ENCODE assay signal across 9 mouse cellular contexts in genomic region chr1:184771891-184772249, GRCm38 (mm10). TPM values are rescaled to one million over a fixed set of nuclear protein-coding genes. Genes with fewer than 3 reads are reported as not detected.
A peak's percentile ranks its signal among the peaks of the same experiment; 100 is the strongest.
DNase-seq lines count a peak whose midpoint lies in the region; ATAC-seq and TF ChIP-seq lines count a peak whose summit lies in the region.
"Had no signal": no experiment of that assay in that cellular context is flagged by ENCODE, and none has a peak within 500 bp of the region (broad histone marks: within the 10 kb centered on the region; RNA-seq: fewer than 3 reads in every experiment).

No protein-coding gene starts in this region.

- no peak overlapping the region for H3K27ac ChIP-seq in lung, embryonic 14.5 days (ENCODE audit: low read depth)
- no peak overlapping the region for H3K27ac ChIP-seq in forebrain, embryonic 13.5 days
- H3K27ac ChIP-seq in limb, embryonic 10.5 days, result no peak overlapping the region
- H3K27ac ChIP-seq in neural tube, embryonic 15.5 days (replicated peaks), result no peak overlapping the region
- H3K27ac ChIP-seq: left cerebral cortex, adult 2 months had no signal

- no peak overlapping the region for H3K4me3 ChIP-seq in lung, embryonic 14.5 days (ENCODE audit: low read depth, low read length)
- no peak overlapping the region for H3K4me3 ChIP-seq in forebrain, embryonic 13.5 days
- H3K4me3 ChIP-seq in limb, embryonic 10.5 days, result peak overlapping the region; percentile 21
- H3K4me3 ChIP-seq in neural tube, embryonic 15.5 days (replicated peaks), result no peak overlapping the region
- H3K4me3 ChIP-seq: left cerebral cortex, adult 2 months had no signal

- no peaks in the 10 kb centered on the region for H3K9me3 ChIP-seq in lung, embryonic 14.5 days (ENCODE audit: low read depth, low read length)
- H3K9me3 ChIP-seq in forebrain, embryonic 13.5 days (replicated peaks), result no peaks in the 10 kb centered on the region
- no peaks in the 10 kb centered on the region for H3K9me3 ChIP-seq in limb, embryonic 10.5 days (replicated peaks)
- H3K9me3 ChIP-seq in neural tube, embryonic 15.5 days (replicated peaks), result no peaks in the 10 kb centered on the region

- no peaks in the 10 kb centered on the region for H3K36me3 ChIP-seq in lung, embryonic 14.5 days (ENCODE audit: insufficient read depth)
- H3K36me3 ChIP-seq in forebrain, embryonic 13.5 days (ENCODE audit: poor library complexity, severe bottlenecking), result no peaks in the 10 kb centered on the region
- no peaks in the 10 kb centered on the region for H3K36me3 ChIP-seq in limb, embryonic 10.5 days
- H3K36me3 ChIP-seq in neural tube, embryonic 15.5 days, result no peaks in the 10 kb centered on the region

- peak overlapping the region; percentile 13; the same call in 1 of the 2 replicates for H3K9ac ChIP-seq in lung, embryonic 14.5 days
- no peak overlapping the region for H3K9ac ChIP-seq in forebrain, embryonic 13.5 days
- no peak overlapping the region for H3K9ac ChIP-seq in neural tube, embryonic 15.5 days (replicated peaks)

- peak overlapping the region; percentile 40; the same call in 1 of the 2 replicates for H3K4me2 ChIP-seq in lung, embryonic 14.5 days
- H3K4me2 ChIP-seq in forebrain, embryonic 13.5 days, result peak overlapping the region; percentile 22
- H3K4me2 ChIP-seq in neural tube, embryonic 15.5 days, result peak overlapping the region; percentile 11

- no peaks in the 10 kb centered on the region for H3K4me1 ChIP-seq in lung, embryonic 14.5 days (ENCODE audit: insufficient read depth)
- H3K4me1 ChIP-seq in forebrain, embryonic 13.5 days, result no peaks in the 10 kb centered on the region
- H3K4me1 ChIP-seq in limb, embryonic 10.5 days, result peaks cover 11% of the 10 kb centered on the region
- H3K4me1 ChIP-seq in neural tube, embryonic 15.5 days, result no peaks in the 10 kb centered on the region

- 14% methylated on average over 9 of the region's 9 CpGs for WGBS in lung, embryonic 14.5 days
- WGBS in forebrain, embryonic 13.5 days, result 13% methylated on average over 9 of the region's 9 CpGs
- 12% methylated on average over 9 of the region's 9 CpGs for WGBS in limb, embryonic 10.5 days
- WGBS in neural tube, embryonic 15.5 days, result 24% methylated on average over 9 of the region's 9 CpGs

- peaks cover 12% of the 10 kb centered on the region for H3K27me3 ChIP-seq in lung, embryonic 14.5 days (ENCODE audit: insufficient read depth, low read length)
- H3K27me3 ChIP-seq in forebrain, embryonic 13.5 days, result no peaks in the 10 kb centered on the region; the same call in 1 of the 2 replicates
- H3K27me3 ChIP-seq in limb, embryonic 10.5 days (ENCODE audit: low read depth, poor library complexity, severe bottlenecking), result peaks cover 25% of the 10 kb centered on the region
- H3K27me3 ChIP-seq in neural tube, embryonic 15.5 days (replicated peaks), result no peaks in the 10 kb centered on the region

- no peak for DNase-seq in lung, embryonic 14.5 days
- DNase-seq in lung, postnatal 36 days, result no peak
- DNase-seq in limb, embryonic 10.5 days (ENCODE audit: low spot score), result peak; percentile 42
- DNase-seq in gastrocnemius, adult 8-10 months (ENCODE audit: low spot score in 2 of 2), result no peak

- 0 out of 2 replicates have a peak, but pooled peaks have one; percentile 37 for ATAC-seq in lung, embryonic 14.5 days (ENCODE audit: insufficient read depth)
- no peak for ATAC-seq in forebrain, embryonic 13.5 days
- no peak for ATAC-seq in neural tube, embryonic 15.5 days (ENCODE audit: low FRiP score)
- ATAC-seq in inflammation-experienced regulatory T-cells, adult 6 months, result no peak

- TF ChIP-seq CTCF in lung, embryonic 14.5 days (IDR thresholded peaks at IDR 0.05; ENCODE audit: low read depth), result no peak

RNA-seq across cellular contexts. Expression of gene Marc1, which starts 39.2 kb away (rescaled TPM):
- polyA plus RNA-seq in lung, embryonic 14.5 days (2014; fragmentation: Nextera tagmentation; extraction: Ambion mirVana), result not detected in 2 replicates
- polyA plus RNA-seq in forebrain, embryonic 13.5 days (2015; fragmentation: Nextera tagmentation; extraction: Ambion mirVana), result 0.22 TPM in 1 of 2 replicates, not detected in the other
- 0.15 and 0.24 TPM in 2 replicates for polyA plus RNA-seq in limb, embryonic 10.5 days (2016; fragmentation: Nextera tagmentation; extraction: Ambion mirVana)
- polyA plus RNA-seq in neural tube, embryonic 15.5 days (2015; fragmentation: Nextera tagmentation; extraction: Ambion mirVana), result 0.36 TPM in 1 of 2 replicates, not detected in the other
- polyA plus RNA-seq in inflammation-experienced regulatory T-cells, adult 6 months (2017; shearing (Covaris generic)), result not detected
- total RNA-seq in gastrocnemius, adult 8-10 months (2022), result under 1 TPM in 2 of 4 experiments, not detected in 2; 0.27 to 0.62 TPM
- total RNA-seq: monocyte, adult 5-6 weeks had no signal

RNA-seq across cellular contexts. Expression of gene Hlx, which starts 39.5 kb away (rescaled TPM):
- polyA plus RNA-seq in lung, embryonic 14.5 days (2014; fragmentation: Nextera tagmentation; extraction: Ambion mirVana), result 27.8 and 28.2 TPM in 2 replicates
- 1.5 and 1.7 TPM in 2 replicates for polyA plus RNA-seq in forebrain, embryonic 13.5 days (2015; fragmentation: Nextera tagmentation; extraction: Ambion mirVana)
- polyA plus RNA-seq in limb, embryonic 10.5 days (2016; fragmentation: Nextera tagmentation; extraction: Ambion mirVana), result 7.2 and 9.5 TPM in 2 replicates
- 2.6 and 7.9 TPM in 2 replicates for polyA plus RNA-seq in neural tube, embryonic 15.5 days (2015; fragmentation: Nextera tagmentation; extraction: Ambion mirVana)
- polyA plus RNA-seq in inflammation-experienced regulatory T-cells, adult 6 months (2017; shearing (Covaris generic)), result not detected
- 10 to 100 TPM in 2 of 4 experiments, 1 to 10 TPM in 2; 5.9 to 12.1 (median 10.1) TPM for total RNA-seq in gastrocnemius, adult 8-10 months (2022)
